Mouse (Mus musculus): ENCODE measurements around the gene Erfe. TPM values are rescaled to one million over a fixed set of nuclear protein-coding genes. Genes with fewer than 3 reads are reported as not detected.
A peak's percentile ranks its signal among the peaks of the same experiment; 100 is the strongest.

The Erfe gene
- polyA plus RNA-seq, 1 experiment from 2014 or later = 2.2 TPM

DNA sequence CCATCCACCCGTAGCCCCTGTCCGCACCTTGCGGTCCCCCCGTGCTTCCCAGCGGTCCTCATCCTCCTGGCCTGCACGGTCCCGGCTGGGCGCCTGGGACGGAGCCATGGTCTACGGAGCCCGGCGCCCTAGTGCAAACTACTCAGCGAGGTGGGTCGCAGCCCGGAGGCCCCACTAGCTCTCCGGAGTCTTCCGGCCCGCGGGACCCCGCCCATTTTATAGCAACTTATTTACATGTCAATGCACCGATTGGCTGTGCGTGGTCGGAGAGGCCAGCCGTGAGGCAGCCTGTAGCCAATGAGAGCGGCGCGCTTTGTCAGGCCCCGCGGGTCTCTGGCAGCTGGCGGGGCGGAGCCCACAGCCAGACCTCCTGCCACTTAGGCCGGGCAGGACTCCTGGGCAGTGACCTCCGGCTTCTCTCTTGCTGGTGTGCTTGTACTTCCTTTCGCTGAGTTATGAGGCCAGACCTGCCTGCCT is 46.8 kb downstream of the Erfe start:
- WGBS = under 1% methylated on average over 34 of the region's 34 CpGs
- peaks cover 35% of the 10 kb centered on the region for H3K4me1 ChIP-seq
- peak; percentile 92 for ATAC-seq (ENCODE audit: insufficient number of reproducible peaks, low FRiP score, low TSS enrichment, low read depth)

DNA sequence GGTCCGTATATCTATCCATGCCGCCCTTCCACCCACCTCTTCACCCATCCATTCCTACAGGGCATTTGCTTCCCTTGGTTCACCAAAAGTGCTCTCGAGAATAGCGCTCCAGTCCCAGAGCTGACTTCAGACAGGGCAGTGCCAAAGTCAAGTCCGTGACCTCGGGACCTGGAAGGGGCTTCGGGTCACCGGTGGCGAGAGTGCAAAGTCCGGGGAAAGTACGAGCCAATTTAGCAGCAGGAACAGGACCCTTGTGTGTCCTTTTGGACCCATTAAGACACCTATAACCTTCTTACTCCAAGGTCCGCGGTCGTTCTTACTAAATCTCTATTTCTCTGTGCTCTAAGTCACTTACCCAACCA is 47.3 kb downstream of the Erfe start:
- 0% methylated on average over 14 of the region's 14 CpGs for WGBS
- Histone ChIP-seq H3K27ac (replicated peaks) (peak overlapping the region; percentile 92), H3K4me1 (peaks cover 35% of the 10 kb centered on the region), H3K4me2 (replicated peaks) (peak overlapping the region; percentile 96), H3K4me3 (replicated peaks) (peak overlapping the region; percentile 84), H3K9ac (no peak overlapping the region), H3K9me3 (replicated peaks) (no peaks in the 10 kb centered on the region), H3K36me3 (0 out of 2 replicates have a peak, but pooled peaks cover 8% of the 10 kb centered on the region), H3K27me3 (no peaks in the 10 kb centered on the region)
- no peak; the same call in 1 of the 2 replicates for ATAC-seq (ENCODE audit: insufficient number of reproducible peaks, low FRiP score, low TSS enrichment, low read depth)

More for the DNA sequence above, 46.8 kb downstream of the Erfe start:
- Histone ChIP-seq H3K9me3 (replicated peaks) (no peaks in the 10 kb centered on the region), H3K4me2 (replicated peaks) (peak overlapping the region; percentile 96), H3K27me3 (no peaks in the 10 kb centered on the region), H3K9ac (peak overlapping the region; percentile 74), H3K36me3 (0 out of 2 replicates have a peak, but pooled peaks cover 8% of the 10 kb centered on the region), H3K27ac (replicated peaks) (peak overlapping the region; percentile 92), H3K4me3 (replicated peaks) (peak overlapping the region; percentile 84)

- ATAC-seq (ENCODE audit: insufficient number of reproducible peaks, low FRiP score, low TSS enrichment, low read depth) = peak; percentile 62
- under 1% methylated on average over 35 of the region's 39 CpGs for WGBS
- H3K4me3 ChIP-seq (replicated peaks) = peak within 1 kb of the TSS; percentile 84
- peak within 1 kb of the TSS; percentile 96 for H3K4me2 ChIP-seq (replicated peaks)
- peak within 1 kb of the TSS; percentile 74 for H3K9ac ChIP-seq
- 0 out of 2 replicates have a peak, but pooled peaks cover 8% of the 10 kb centered on the region for H3K36me3 ChIP-seq
- peaks cover 35% of the 10 kb centered on the region for H3K4me1 ChIP-seq
- no peaks in the 10 kb centered on the region for H3K27me3 ChIP-seq
- no peaks in the 10 kb centered on the region for H3K9me3 ChIP-seq (replicated peaks)
- peak within 1 kb of the TSS; percentile 92 for H3K27ac ChIP-seq (replicated peaks)
Observed at GRCm38 (mm10) chr1:91413898-91414594, 47.8 kb downstream of the Erfe start, which contains the start of gene Hes6. Hes6 (minus strand) TSS chr1:91414038.

GRCm38 (mm10) chr1:91414903-91415302 is 48.7 kb downstream of the Erfe start:
- H3K27me3 ChIP-seq = no peaks in the 10 kb centered on the region
- H3K9me3 ChIP-seq (replicated peaks) = no peaks in the 10 kb centered on the region
- H3K4me2 ChIP-seq (replicated peaks) = peak overlapping the region; percentile 96; the same call in 1 of the 2 replicates
- no peak overlapping the region for H3K4me3 ChIP-seq (replicated peaks)
- peaks cover 8% of the 10 kb centered on the region; the same call in 1 of the 2 replicates for H3K36me3 ChIP-seq
- H3K4me1 ChIP-seq = peaks cover 35% of the 10 kb centered on the region
- no peak overlapping the region for H3K9ac ChIP-seq
- 50% methylated on average over 4 of the region's 4 CpGs for WGBS
- H3K27ac ChIP-seq (replicated peaks) = peak overlapping the region; percentile 92
- no peak for ATAC-seq (ENCODE audit: insufficient number of reproducible peaks, low FRiP score, low TSS enrichment, low read depth)

DNA sequence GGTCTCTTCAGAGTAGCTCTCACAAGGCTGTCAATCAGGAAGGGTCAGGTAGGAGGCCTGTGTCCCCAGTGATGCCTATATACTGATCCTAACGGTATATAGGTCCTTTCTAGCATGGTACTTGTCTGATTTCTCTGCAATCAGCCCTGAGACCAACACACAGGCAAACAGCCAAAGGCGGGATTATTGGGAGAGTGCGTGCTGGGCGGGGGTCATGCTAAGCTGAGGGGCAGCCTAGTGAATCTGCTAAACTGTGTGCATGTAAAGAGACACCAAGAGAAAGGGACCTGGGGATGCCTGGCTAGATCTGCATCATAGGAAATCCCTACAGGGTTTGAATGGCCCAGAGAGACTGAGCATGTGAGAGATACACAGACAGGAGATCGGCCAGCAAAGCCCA is 49.1 kb downstream of the Erfe start:
- H3K9ac ChIP-seq = no peak overlapping the region
- no peak overlapping the region for H3K4me2 ChIP-seq (replicated peaks)
- 74% methylated on average over 5 of the region's 5 CpGs for WGBS

DNA sequence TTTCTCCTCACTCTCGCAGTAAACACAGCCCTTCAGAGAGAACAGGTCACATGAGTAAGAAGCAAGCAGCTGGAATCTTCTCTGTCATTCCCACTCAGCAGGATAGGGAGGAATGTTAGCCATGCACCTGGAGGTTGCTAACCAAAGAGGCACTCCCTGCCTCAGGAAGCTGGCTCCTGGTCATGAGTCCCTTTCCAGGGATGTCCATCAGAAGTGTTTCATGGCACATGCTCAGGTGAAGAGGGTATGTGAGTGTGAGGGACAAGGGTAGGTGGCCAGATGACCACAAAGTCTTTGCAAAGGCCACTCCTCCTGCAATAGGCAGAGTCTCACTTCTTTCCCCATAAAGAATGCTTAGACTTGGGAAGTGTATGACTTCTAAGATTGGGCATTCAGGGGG is 51.8 kb downstream of the Erfe start:
- H3K4me3 ChIP-seq (replicated peaks) = no peak overlapping the region
- H3K36me3 ChIP-seq = peaks cover 8% of the 10 kb centered on the region; the same call in 1 of the 2 replicates
- H3K9ac ChIP-seq = no peak overlapping the region
- no peak overlapping the region for H3K27ac ChIP-seq (replicated peaks)
- 41% methylated on average over 1 of the region's 1 CpGs for WGBS
- ATAC-seq (ENCODE audit: insufficient number of reproducible peaks, low FRiP score, low TSS enrichment, low read depth) = no peak
- H3K4me2 ChIP-seq (replicated peaks) = no peak overlapping the region
- no peaks in the 10 kb centered on the region for H3K27me3 ChIP-seq
- H3K4me1 ChIP-seq = peaks cover 22% of the 10 kb centered on the region
- H3K9me3 ChIP-seq (replicated peaks) = no peaks in the 10 kb centered on the region

More for the DNA sequence above, 49.1 kb downstream of the Erfe start:
- Histone ChIP-seq H3K27ac (replicated peaks) (peak overlapping the region; percentile 92), H3K4me3 (replicated peaks) (no peak overlapping the region), H3K9me3 (replicated peaks) (no peaks in the 10 kb centered on the region), H3K4me1 (peaks cover 35% of the 10 kb centered on the region), H3K36me3 (peaks cover 8% of the 10 kb centered on the region; the same call in 1 of the 2 replicates), H3K27me3 (no peaks in the 10 kb centered on the region)
- no peak for ATAC-seq (ENCODE audit: insufficient number of reproducible peaks, low FRiP score, low TSS enrichment, low read depth)

DNA sequence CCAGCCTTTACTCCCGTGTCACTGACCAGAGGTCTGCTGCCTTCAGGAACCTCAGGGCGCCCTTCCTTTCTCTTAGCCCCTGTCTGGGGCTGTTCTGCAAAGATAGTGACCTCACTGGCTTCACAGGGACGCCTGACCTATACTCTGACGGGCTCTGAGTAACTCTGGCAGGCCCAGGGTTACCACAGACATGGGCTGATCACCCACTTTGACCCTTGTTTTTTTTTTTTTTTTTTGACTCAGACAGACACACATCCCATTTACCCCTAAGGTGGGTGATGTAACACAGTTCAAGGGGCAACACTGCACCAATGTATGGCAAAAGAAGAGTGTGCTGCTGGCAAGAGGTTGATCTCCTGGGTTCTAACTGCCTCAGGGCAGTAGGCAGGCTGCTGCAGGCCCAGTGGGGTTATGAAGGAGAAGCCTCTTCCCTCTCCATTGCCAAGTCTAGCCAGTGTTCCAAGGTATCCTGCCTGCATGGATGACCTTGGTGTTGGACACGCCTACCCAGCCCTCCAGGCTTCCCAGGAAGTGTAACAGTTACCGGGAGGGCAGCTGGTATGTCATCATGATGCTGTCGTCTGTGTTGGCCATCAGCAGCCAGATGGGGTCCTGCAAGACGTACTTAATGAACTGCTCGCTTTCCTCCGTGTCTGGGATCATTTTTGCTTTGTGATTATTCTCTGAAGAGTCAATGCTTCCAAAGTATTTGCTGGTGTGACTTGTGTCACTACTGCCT is 53.8 kb downstream of the Erfe start:
- H3K27me3 ChIP-seq = no peaks in the 10 kb centered on the region
- H3K4me3 ChIP-seq (replicated peaks) = no peak overlapping the region
- H3K27ac ChIP-seq (replicated peaks) = no peak overlapping the region
- H3K9ac ChIP-seq = no peak overlapping the region
- H3K36me3 ChIP-seq = peaks cover 8% of the 10 kb centered on the region; the same call in 1 of the 2 replicates
- no peaks in the 10 kb centered on the region for H3K9me3 ChIP-seq (replicated peaks)
- 64% methylated on average over 10 of the region's 10 CpGs for WGBS
- no peak overlapping the region for H3K4me2 ChIP-seq (replicated peaks)
- ATAC-seq (ENCODE audit: insufficient number of reproducible peaks, low FRiP score, low TSS enrichment, low read depth) = no peak
- peaks cover 4% of the 10 kb centered on the region; the same call in 1 of the 2 replicates for H3K4me1 ChIP-seq

DNA sequence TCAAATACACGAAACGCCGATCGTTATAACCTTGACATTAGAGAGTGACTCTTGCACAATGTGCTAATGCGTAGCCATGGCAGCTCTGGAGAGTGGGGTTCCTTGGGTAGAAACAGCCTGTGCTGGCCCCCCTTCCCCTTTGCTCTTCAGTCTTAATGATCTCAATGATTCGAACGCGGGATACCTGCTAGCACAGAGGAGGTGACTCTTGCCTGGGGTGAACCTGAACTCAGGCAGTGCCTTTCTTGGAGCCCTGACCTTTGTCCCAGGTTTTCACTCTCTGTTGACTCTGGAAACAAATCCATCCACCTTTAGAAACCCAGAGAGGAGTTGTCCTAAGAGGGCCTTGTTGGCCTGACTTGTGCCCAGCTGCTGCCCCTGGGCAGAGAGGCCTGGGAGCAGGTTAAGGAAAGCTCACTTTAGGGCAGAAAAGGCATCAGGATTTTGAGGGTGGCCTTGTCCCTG is 54.4 kb downstream of the Erfe start:
- no peaks in the 10 kb centered on the region for H3K4me1 ChIP-seq
- no peaks in the 10 kb centered on the region for H3K27me3 ChIP-seq
- no peak overlapping the region for H3K4me3 ChIP-seq (replicated peaks)
- WGBS = 92% methylated on average over 8 of the region's 8 CpGs
- ATAC-seq (ENCODE audit: insufficient number of reproducible peaks, low FRiP score, low TSS enrichment, low read depth) = no peak
- H3K9ac ChIP-seq = no peak overlapping the region
- H3K36me3 ChIP-seq = peaks cover 8% of the 10 kb centered on the region; the same call in 1 of the 2 replicates
- H3K9me3 ChIP-seq (replicated peaks) = no peaks in the 10 kb centered on the region
- H3K27ac ChIP-seq (replicated peaks) = no peak overlapping the region
- no peak overlapping the region for H3K4me2 ChIP-seq (replicated peaks)

Other genes starting within 250 kb of the Erfe start
- gene Rbm44, start 221.3 kb upstream of the Erfe start, polyA plus RNA-seq (2015; fragmentation: Nextera tagmentation; extraction: Ambion mirVana) = 0.51 and 0.70 TPM in 2 replicates
- 21.4 and 25.0 TPM in 2 replicates for gene Ramp1, start 186.6 kb upstream of the Erfe start, polyA plus RNA-seq (2015; fragmentation: Nextera tagmentation; extraction: Ambion mirVana)
- gene Ube2f, start 116.1 kb upstream of the Erfe start, polyA plus RNA-seq (2015; fragmentation: Nextera tagmentation; extraction: Ambion mirVana) = 67.0 and 67.6 TPM in 2 replicates
- 12.7 and 14.0 TPM in 2 replicates for gene Scly, start 68.1 kb upstream of the Erfe start, polyA plus RNA-seq (2015; fragmentation: Nextera tagmentation; extraction: Ambion mirVana)
- 0.04 TPM in 1 of 2 replicates, not detected in the other for gene Espnl, start 44.4 kb upstream of the Erfe start, polyA plus RNA-seq (2015; fragmentation: Nextera tagmentation; extraction: Ambion mirVana)
- 4.4 and 6.3 TPM in 2 replicates for gene Klhl30, start 15.4 kb upstream of the Erfe start, polyA plus RNA-seq (2015; fragmentation: Nextera tagmentation; extraction: Ambion mirVana)
- gene Ilkap, start 32.4 kb downstream of the Erfe start, polyA plus RNA-seq (2015; fragmentation: Nextera tagmentation; extraction: Ambion mirVana) = 148 TPM in 2 replicates
- 144 and 145 TPM in 2 replicates for gene Hes6, start 47.6 kb downstream of the Erfe start, polyA plus RNA-seq (2015; fragmentation: Nextera tagmentation; extraction: Ambion mirVana)
- gene Per2, start 92.9 kb downstream of the Erfe start, polyA plus RNA-seq (2015; fragmentation: Nextera tagmentation; extraction: Ambion mirVana) = 3.6 and 4.4 TPM in 2 replicates
- 11.4 and 12.6 TPM in 2 replicates for gene Traf3ip1, start 128.2 kb downstream of the Erfe start, polyA plus RNA-seq (2015; fragmentation: Nextera tagmentation; extraction: Ambion mirVana)
- gene Asb1, start 174.1 kb downstream of the Erfe start, polyA plus RNA-seq (2015; fragmentation: Nextera tagmentation; extraction: Ambion mirVana) = 4.7 and 5.6 TPM in 2 replicates

All from embryonic facial prominence, embryonic 15.5 days (tissue).